In the genomic region with DNA sequence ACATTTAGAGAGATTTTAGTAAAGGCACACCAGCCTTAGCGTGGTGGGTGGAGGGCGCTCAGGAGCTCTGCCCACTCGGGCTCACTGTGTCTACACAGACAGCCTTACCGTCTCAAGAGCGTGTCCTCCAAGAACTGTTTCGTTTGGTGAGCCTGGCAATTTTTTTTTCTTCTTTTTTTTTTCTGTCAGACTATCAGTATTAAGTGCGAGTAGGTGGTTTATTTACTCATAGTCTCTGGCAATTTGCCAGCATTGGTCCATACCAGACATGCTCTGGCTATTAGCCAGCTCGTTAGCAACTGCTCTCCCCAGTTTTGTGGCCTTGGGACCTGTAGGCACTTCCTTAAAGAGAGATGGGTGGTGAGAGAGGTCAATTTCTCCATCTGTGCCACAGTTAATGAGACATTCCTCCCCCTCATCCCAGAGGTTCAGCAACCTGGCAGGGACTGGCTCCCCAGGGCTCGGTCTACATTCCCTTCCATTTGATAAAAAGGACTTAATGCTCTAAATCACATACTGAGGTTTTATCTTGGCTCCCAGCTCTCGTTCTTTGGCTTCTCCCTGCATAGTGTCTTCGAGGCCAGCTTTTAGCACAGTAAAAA, we compare ENCODE assay signal across 8 mouse cellular contexts.
DNase-seq lines count a peak whose midpoint lies in the region; ATAC-seq lines count a peak whose summit lies in the region.

No protein-coding gene starts in this region.

- no peak overlapping the region for H3K4me2 ChIP-seq in forebrain, embryonic 13.5 days
- H3K4me2 ChIP-seq in liver, embryonic 11.5 days: no peak overlapping the region

- no peak overlapping the region for H3K4me3 ChIP-seq in forebrain, embryonic 13.5 days
- H3K4me3 ChIP-seq in liver, embryonic 11.5 days (ENCODE audit: low read depth, low read length): no peak overlapping the region

- no peak overlapping the region for H3K9ac ChIP-seq in forebrain, embryonic 13.5 days
- H3K9ac ChIP-seq in liver, embryonic 11.5 days (ENCODE audit: low read depth, low read length): no peak overlapping the region

- peak; percentile 28; the same call in 1 of the 2 replicates for ATAC-seq in forebrain, embryonic 13.5 days
- ATAC-seq in liver, embryonic 11.5 days (replicated peaks; ENCODE audit: low FRiP score): no peak

- no peaks in the 10 kb centered on the region for H3K9me3 ChIP-seq in forebrain, embryonic 13.5 days (replicated peaks)
- no peaks in the 10 kb centered on the region for H3K9me3 ChIP-seq in liver, embryonic 11.5 days (ENCODE audit: control insufficient read depth, low read length)

- peaks cover 31% of the 10 kb centered on the region for H3K4me1 ChIP-seq in forebrain, embryonic 13.5 days
- H3K4me1 ChIP-seq in liver, embryonic 11.5 days (replicated peaks; ENCODE audit: control insufficient read depth, insufficient read depth, low read length): no peaks in the 10 kb centered on the region; the same call in 1 of the 2 replicates

- H3K36me3 ChIP-seq in forebrain, embryonic 13.5 days (ENCODE audit: poor library complexity, severe bottlenecking): no peaks in the 10 kb centered on the region
- no peaks in the 10 kb centered on the region for H3K36me3 ChIP-seq in liver, embryonic 11.5 days (ENCODE audit: control insufficient read depth, insufficient read depth, low read length)

- H3K27ac ChIP-seq in forebrain, embryonic 13.5 days: peak overlapping the region; percentile 62
- no peak overlapping the region for H3K27ac ChIP-seq in liver, embryonic 11.5 days (ENCODE audit: low read depth, low read length)

- no peaks in the 10 kb centered on the region for H3K27me3 ChIP-seq in forebrain, embryonic 13.5 days
- no peaks in the 10 kb centered on the region for H3K27me3 ChIP-seq in liver, embryonic 11.5 days (replicated peaks; ENCODE audit: control insufficient read depth, insufficient read depth, low read length)

- 22% methylated on average over 11 of the region's 11 CpGs for WGBS in forebrain, embryonic 13.5 days
- 58% methylated on average over 11 of the region's 11 CpGs for WGBS in liver, embryonic 11.5 days

- DNase-seq in cerebellum, adult 11 months: peak; percentile 24
- no peak for DNase-seq in cerebellum, postnatal 4 days (ENCODE audit: low spot score in 2 of 2)
- DNase-seq in 3T3-L1 (ENCODE audit: low read depth, low spot score): peak; percentile 3
- DNase-seq in kidney, postnatal 14 days: peak; percentile 47
- DNase-seq in skeletal muscle tissue, adult 2 months (ENCODE audit: low read depth, low spot score): peak; percentile 26
- DNase-seq in layer of hippocampus, adult 8-10 months (ENCODE audit: low spot score in 2 of 2): no peak
- no peak for DNase-seq in liver, embryonic 11.5 days (ENCODE audit: low spot score)

Comparison
In these comparisons a context has a peak if more than half of its experiments do, and no peak if none do; other contexts are left out.
1. DNase-seq: peak in cerebellum, adult 11 months (single experiment), 3T3-L1 (single experiment), kidney, postnatal 14 days (single experiment) and skeletal muscle tissue, adult 2 months (single experiment); none in cerebellum, postnatal 4 days (0 of 2), layer of hippocampus, adult 8-10 months (0 of 2) and liver, embryonic 11.5 days (single experiment).